Mouse (Mus musculus): ENCODE measurements around the gene Dnaja4. TPM values are rescaled to one million over a fixed set of nuclear protein-coding genes. Genes with fewer than 3 reads are reported as not detected.
A peak's percentile ranks its signal among the peaks of the same experiment; 100 is the strongest.

The Dnaja4 gene
- polyA plus RNA-seq, 1 experiment, result 9.6 TPM

DNA sequence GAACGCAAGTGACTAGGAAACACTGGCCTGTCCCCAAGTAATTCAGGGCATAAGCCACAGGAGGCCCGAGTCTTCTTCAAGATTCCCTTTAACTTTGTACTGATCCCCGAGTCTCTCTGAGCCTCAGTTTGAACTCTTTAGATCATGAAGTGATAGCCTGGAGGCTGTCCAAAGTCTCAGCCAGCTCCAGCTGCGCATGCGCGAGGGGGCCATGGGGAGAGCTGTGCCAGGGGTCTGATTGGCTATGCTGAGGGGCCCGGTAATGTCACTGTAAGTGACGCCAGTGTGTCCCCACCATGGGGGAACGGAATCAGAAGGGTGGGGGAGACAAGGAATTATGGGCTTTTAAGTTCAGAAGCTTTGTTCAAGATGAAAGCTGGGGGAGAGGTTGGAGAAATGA is 34.3 kb upstream of the Dnaja4 start:
- TF ChIP-seq POLR2A (IDR thresholded peaks at IDR 0.05; ENCODE audit: low read depth, low read length) (no peak), CTCF (conservative IDR thresholded peaks at IDR 0.05; ENCODE audit: insufficient read depth, insufficient read length, low read depth, low read length) (no peak)
- H3K36me3 ChIP-seq (ENCODE audit: control insufficient read depth, insufficient read depth, low read length), result no peaks in the 10 kb centered on the region
- no peaks in the 10 kb centered on the region for H3K27me3 ChIP-seq (replicated peaks; ENCODE audit: control insufficient read depth, insufficient read depth, low read length)
- 86% methylated on average over 9 of the region's 9 CpGs for WGBS
- no peaks in the 10 kb centered on the region for H3K4me1 ChIP-seq (ENCODE audit: control insufficient read depth, insufficient read depth, low read length)
- no peak overlapping the region for H3K27ac ChIP-seq (ENCODE audit: insufficient read depth, low read depth, low read length)
- DNase-seq, result no peak
- H3K4me3 ChIP-seq (ENCODE audit: insufficient read depth, low read depth, low read length), result no peak overlapping the region

- H3K36me3 ChIP-seq (ENCODE audit: control insufficient read depth, insufficient read depth, low read length), result no peaks in the 10 kb centered on the region
- no peak for DNase-seq
- TF ChIP-seq CTCF (conservative IDR thresholded peaks at IDR 0.05; ENCODE audit: insufficient read depth, insufficient read length, low read depth, low read length), result no peak
- TF ChIP-seq POLR2A (IDR thresholded peaks at IDR 0.05; ENCODE audit: low read depth, low read length), result no peak
- 93% methylated on average over 3 of the region's 3 CpGs for WGBS
- H3K27ac ChIP-seq (ENCODE audit: insufficient read depth, low read depth, low read length), result no peak overlapping the region
- H3K4me3 ChIP-seq (ENCODE audit: insufficient read depth, low read depth, low read length), result no peak overlapping the region
- H3K4me1 ChIP-seq (ENCODE audit: control insufficient read depth, insufficient read depth, low read length), result no peaks in the 10 kb centered on the region
- H3K27me3 ChIP-seq (replicated peaks; ENCODE audit: control insufficient read depth, insufficient read depth, low read length), result no peaks in the 10 kb centered on the region
Measured at GRCm38 (mm10) chr9:54666116-54666515, 32.6 kb upstream of the Dnaja4 start.

DNA sequence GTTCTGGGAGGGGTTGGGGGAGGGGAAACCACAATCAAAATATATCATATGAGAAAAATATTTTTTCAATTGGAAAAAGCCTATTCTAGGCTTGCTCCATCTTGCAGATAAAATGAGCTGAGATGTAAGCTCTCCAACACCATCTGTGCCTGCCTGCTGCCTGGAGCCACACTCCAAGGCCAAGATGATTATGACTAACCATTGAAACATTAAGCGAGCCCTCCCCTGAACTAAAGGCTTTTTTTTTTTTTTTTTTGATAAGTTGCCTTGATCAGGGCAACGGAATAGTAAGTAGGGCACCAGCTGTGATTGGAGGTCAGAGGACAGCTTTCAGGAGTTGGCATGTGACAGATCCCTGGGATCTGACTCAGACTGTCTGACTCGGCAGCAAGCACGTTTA is 30.2 kb upstream of the Dnaja4 start:
- DNase-seq, result no peak
- no peak overlapping the region for H3K27ac ChIP-seq (ENCODE audit: insufficient read depth, low read depth, low read length)
- WGBS, result 74% methylated on average over 4 of the region's 4 CpGs
- TF ChIP-seq POLR2A (IDR thresholded peaks at IDR 0.05; ENCODE audit: low read depth, low read length) (no peak), CTCF (conservative IDR thresholded peaks at IDR 0.05; ENCODE audit: insufficient read depth, insufficient read length, low read depth, low read length) (no peak)
- H3K4me3 ChIP-seq (ENCODE audit: insufficient read depth, low read depth, low read length), result no peak overlapping the region
- H3K36me3 ChIP-seq (ENCODE audit: control insufficient read depth, insufficient read depth, low read length), result no peaks in the 10 kb centered on the region
- no peaks in the 10 kb centered on the region for H3K27me3 ChIP-seq (replicated peaks; ENCODE audit: control insufficient read depth, insufficient read depth, low read length)
- H3K4me1 ChIP-seq (ENCODE audit: control insufficient read depth, insufficient read depth, low read length), result no peaks in the 10 kb centered on the region

- TF ChIP-seq CTCF (conservative IDR thresholded peaks at IDR 0.05; ENCODE audit: insufficient read depth, insufficient read length, low read depth, low read length), result no peak
- no peak for TF ChIP-seq POLR2A (IDR thresholded peaks at IDR 0.05; ENCODE audit: low read depth, low read length)
- H3K4me3 ChIP-seq (ENCODE audit: insufficient read depth, low read depth, low read length), result no peak overlapping the region
- H3K27ac ChIP-seq (ENCODE audit: insufficient read depth, low read depth, low read length), result no peak overlapping the region
- no peaks in the 10 kb centered on the region for H3K27me3 ChIP-seq (replicated peaks; ENCODE audit: control insufficient read depth, insufficient read depth, low read length)
- no peak for DNase-seq
- H3K36me3 ChIP-seq (ENCODE audit: control insufficient read depth, insufficient read depth, low read length), result no peaks in the 10 kb centered on the region
- H3K4me1 ChIP-seq (ENCODE audit: control insufficient read depth, insufficient read depth, low read length), result no peaks in the 10 kb centered on the region
- WGBS, result 68% methylated on average over 3 of the region's 3 CpGs
Measured at GRCm38 (mm10) chr9:54671962-54672361, 26.7 kb upstream of the Dnaja4 start.

DNA sequence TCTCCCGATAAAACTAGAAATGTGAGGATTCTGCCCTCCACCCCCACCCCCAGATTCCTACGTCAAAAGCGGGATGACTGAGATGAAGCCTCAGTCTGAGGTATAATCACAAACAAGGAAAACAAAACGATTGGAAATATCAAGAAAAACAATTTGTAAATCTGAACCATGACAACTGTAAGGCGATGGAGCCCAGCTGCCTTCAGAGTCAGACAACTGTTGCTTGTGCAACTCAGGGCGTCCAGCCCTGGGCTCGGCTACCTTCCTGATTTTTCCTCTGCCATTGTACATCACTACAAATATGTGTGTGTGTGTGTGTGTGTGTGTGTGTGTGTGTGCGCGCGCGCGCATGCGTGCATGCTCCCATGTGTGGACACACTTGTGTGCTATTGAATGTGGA is 24.8 kb upstream of the Dnaja4 start:
- no peak for TF ChIP-seq CTCF (conservative IDR thresholded peaks at IDR 0.05; ENCODE audit: insufficient read depth, insufficient read length, low read depth, low read length)
- TF ChIP-seq POLR2A (IDR thresholded peaks at IDR 0.05; ENCODE audit: low read depth, low read length), result no peak
- Histone ChIP-seq H3K4me3 (ENCODE audit: insufficient read depth, low read depth, low read length) (no peak overlapping the region), H3K27ac (ENCODE audit: insufficient read depth, low read depth, low read length) (no peak overlapping the region), H3K36me3 (ENCODE audit: control insufficient read depth, insufficient read depth, low read length) (no peaks in the 10 kb centered on the region), H3K4me1 (ENCODE audit: control insufficient read depth, insufficient read depth, low read length) (no peaks in the 10 kb centered on the region), H3K27me3 (replicated peaks; ENCODE audit: control insufficient read depth, insufficient read depth, low read length) (no peaks in the 10 kb centered on the region)
- no peak for DNase-seq
- WGBS, result 89% methylated on average over 13 of the region's 13 CpGs

DNA sequence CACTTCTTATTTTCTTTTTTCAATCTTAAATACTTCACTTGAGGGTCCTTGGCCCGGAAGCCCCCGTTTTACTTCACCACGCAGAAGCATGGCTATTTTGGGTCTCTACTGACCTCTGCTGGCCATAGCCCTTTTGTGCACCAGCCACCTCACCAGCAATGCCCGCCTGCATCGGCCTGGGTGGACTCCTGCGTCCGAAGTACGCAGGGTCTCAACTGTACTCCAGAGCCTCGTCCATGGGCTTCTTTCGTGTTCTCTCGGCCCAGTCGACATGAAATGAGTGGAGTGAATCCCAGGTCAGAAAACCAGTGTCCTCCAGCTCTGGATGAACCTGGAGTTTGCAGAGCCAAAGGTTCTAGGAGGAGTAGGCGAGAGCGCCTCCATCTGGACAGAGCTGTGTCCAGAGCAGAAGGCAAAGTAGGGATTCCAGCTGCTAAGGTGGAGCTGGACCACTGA is 22.1 kb upstream of the Dnaja4 start:
- no peaks in the 10 kb centered on the region for H3K4me1 ChIP-seq (ENCODE audit: control insufficient read depth, insufficient read depth, low read length)
- H3K4me3 ChIP-seq (ENCODE audit: insufficient read depth, low read depth, low read length), result no peak overlapping the region
- 4% methylated on average over 14 of the region's 14 CpGs for WGBS
- no peaks in the 10 kb centered on the region for H3K27me3 ChIP-seq (replicated peaks; ENCODE audit: control insufficient read depth, insufficient read depth, low read length)
- TF ChIP-seq POLR2A (IDR thresholded peaks at IDR 0.05; ENCODE audit: low read depth, low read length) (no peak), CTCF (conservative IDR thresholded peaks at IDR 0.05; ENCODE audit: insufficient read depth, insufficient read length, low read depth, low read length) (peak; percentile 79)
- peak; percentile 68 for DNase-seq
- no peak overlapping the region for H3K27ac ChIP-seq (ENCODE audit: insufficient read depth, low read depth, low read length)
- H3K36me3 ChIP-seq (ENCODE audit: control insufficient read depth, insufficient read depth, low read length), result no peaks in the 10 kb centered on the region

GRCm38 (mm10) chr9:54682846-54683245 is 15.8 kb upstream of the Dnaja4 start:
- no peaks in the 10 kb centered on the region for H3K27me3 ChIP-seq (replicated peaks; ENCODE audit: control insufficient read depth, insufficient read depth, low read length)
- H3K4me3 ChIP-seq (ENCODE audit: insufficient read depth, low read depth, low read length), result no peak overlapping the region
- WGBS, result 46% methylated on average over 2 of the region's 4 CpGs
- H3K4me1 ChIP-seq (ENCODE audit: control insufficient read depth, insufficient read depth, low read length), result no peaks in the 10 kb centered on the region
- DNase-seq, result no peak
- H3K27ac ChIP-seq (ENCODE audit: insufficient read depth, low read depth, low read length), result no peak overlapping the region
- TF ChIP-seq CTCF (conservative IDR thresholded peaks at IDR 0.05; ENCODE audit: insufficient read depth, insufficient read length, low read depth, low read length) (no peak), POLR2A (IDR thresholded peaks at IDR 0.05; ENCODE audit: low read depth, low read length) (no peak)
- no peaks in the 10 kb centered on the region for H3K36me3 ChIP-seq (ENCODE audit: control insufficient read depth, insufficient read depth, low read length)
